Mouse (Mus musculus) CH12.LX (cell line): Measurements from ENCODE around the gene Emc8.

ENCODE experiments used
- CTCF ChIP-seq, 2 experiments: IDR thresholded peaks in 1 of 2; conservative IDR thresholded peaks in 1 of 2; 2 replicates each; pipeline ENCODE4 v1.5.1; 2011 to 2012; ENCODE audit warnings: low read depth in 2 of 2, low read length in 2 of 2, improper control_type of control experiment in 1 of 2, inconsistent platforms in 1 of 2, mild to moderate bottlenecking in 1 of 2, moderate library complexity in 1 of 2
- EP300 ChIP-seq: IDR thresholded peaks from 2 replicates; pipeline ENCODE4 v1.6.1; 2011; ENCODE audit warnings: low read length, improper control_type of control experiment
- MAFK ChIP-seq: IDR thresholded peaks from 2 replicates; pipeline ENCODE4 v1.6.1; 2011; ENCODE audit warnings: low read length, improper control_type of control experiment; ENCODE audit not compliant: insufficient replicate concordance
- POLR2A ChIP-seq: IDR thresholded peaks from 2 replicates; pipeline ENCODE4 v1.6.1; 2011; ENCODE audit warnings: low read depth, mild to moderate bottlenecking, improper control_type of control experiment, low read length
- RCOR1 ChIP-seq: conservative IDR thresholded peaks from 2 replicates; pipeline ENCODE4 v1.6.1; 2012; ENCODE audit warnings: low read depth, mild to moderate bottlenecking, inconsistent platforms, low read length, improper control_type of control experiment

- TF ChIP-seq CTCF (conservative IDR thresholded peaks at IDR 0.05 in 1 of 2, IDR thresholded peaks at IDR 0.05 in 1 of 2; ENCODE audit: low read depth in 2 of 2, low read length in 2 of 2) (no peak), RCOR1 (no peak), MAFK (no peak), POLR2A (no peak), EP300 (no peak)
Observed at GRCm38 (mm10) chr8:120687786-120688185, 19.4 kb upstream of the Emc8 start.
